Mouse (Mus musculus) heart, postnatal 36 days (tissue): ENCODE measurements around the gene Irf2bp1. TPM values are rescaled to one million over a fixed set of nuclear protein-coding genes. Genes with fewer than 3 reads are reported as not detected.
A peak's percentile ranks its signal among the peaks of the same experiment; 100 is the strongest.

Experiments
- DNase-seq, 2 experiments: peaks; one replicate each; pipeline ENCODE4 v3.0.0; 2021 to 2022
- intact Hi-C: fragments of 180-260 bp; cut with DNase I; formaldehyde crosslinking; loops from one replicate; pipeline ENCODE4 v1.15.1; 2025
- total RNA-seq, 2 experiments: library from RNA; stranded (reverse); gene quantifications; 2 replicates each; pipeline ENCODE4 v1.2.3; 2021

Gene Irf2bp1
- total RNA-seq, 2 experiments from 2014 or later: 19.6 to 23.0 TPM

DNA sequence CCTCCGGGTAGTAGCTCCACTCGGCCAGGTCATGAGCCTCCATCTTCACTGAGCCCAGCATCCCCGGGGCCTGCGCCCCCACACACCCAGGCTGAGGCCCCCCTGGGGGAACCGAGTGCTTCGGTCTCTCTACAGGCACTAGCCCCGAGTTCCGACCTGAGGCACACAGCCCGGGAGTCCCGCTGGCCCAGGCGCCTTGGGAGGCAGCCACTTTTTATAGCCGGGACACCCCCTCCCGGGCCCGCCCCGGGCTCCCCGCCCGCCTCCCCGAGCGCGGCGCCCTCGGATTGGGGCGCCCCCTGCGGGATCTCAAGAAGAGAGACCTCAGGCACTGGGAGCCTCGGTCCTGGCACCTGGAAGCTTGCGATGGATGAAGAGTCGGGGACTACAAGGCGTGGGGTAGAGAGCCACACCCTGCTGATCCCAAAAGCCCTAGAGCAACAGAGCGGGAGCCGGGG is 19.5 kb downstream of the Irf2bp1 start, which contains the start of gene Foxa3:
Foxa3 (minus strand) TSS at position 182 of the 458 bp plus-strand sequence.
- DNase-seq: peak; percentile 44 to 52
- intact Hi-C loops: loop anchor here (2.0 kb wide), 1 partner anchor 17 kb away; no protein-coding TSS in a partner anchor

- peak; percentile 93 for DNase-seq
- intact Hi-C loops: loop anchor here (2.0 kb wide), 1 partner anchor 95 kb away; the partner anchor contains the start of genes Fbxo46 and Gm4969
Observed at GRCm38 (mm10) chr7:19024096-19024506, 20.3 kb downstream of the Irf2bp1 start, which contains the start of gene Sympk. Gene Sympk, plus strand, starts transcription at chr7:19024377.

- peak in 1 of 2 experiments; percentile 23 for DNase-seq
- intact Hi-C loops: loop anchor here (2.0 kb wide), 1 partner anchor 94 kb away; the partner anchor contains the start of genes Fbxo46 and Gm4969
Observed at GRCm38 (mm10) chr7:19024581-19025255, 20.9 kb downstream of the Irf2bp1 start.

- no peak for DNase-seq
- intact Hi-C loops: no loop called here
Observed at GRCm38 (mm10) chr7:19028067-19028466, 24.2 kb downstream of the Irf2bp1 start.

GRCm38 (mm10) chr7:19029084-19029653 is 25.3 kb downstream of the Irf2bp1 start:
- DNase-seq: peak; percentile 43 to 60
- intact Hi-C loops: no loop called here

- DNase-seq: no peak
- intact Hi-C loops: no loop called here
Observed at GRCm38 (mm10) chr7:19031641-19032040, 27.8 kb downstream of the Irf2bp1 start.

DNA sequence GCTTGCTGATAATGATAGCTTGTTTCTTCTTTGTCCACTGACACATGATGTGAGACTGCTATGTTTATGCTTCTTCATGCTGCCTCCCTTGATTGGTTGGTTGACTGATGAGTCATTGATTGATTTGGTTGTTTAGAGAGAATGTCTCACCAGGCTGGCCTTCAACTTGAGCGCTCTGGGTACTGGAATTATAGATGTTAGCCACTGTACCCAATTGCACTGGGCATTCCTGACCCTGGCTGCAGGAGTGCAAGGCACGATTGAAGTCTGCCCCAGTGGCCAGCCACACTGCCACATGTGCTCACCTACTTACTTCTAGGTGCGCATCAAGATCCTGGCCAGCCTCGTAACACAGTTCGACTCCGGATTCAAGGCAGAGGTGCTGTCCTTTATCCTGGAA is 40.8 kb downstream of the Irf2bp1 start:
- intact Hi-C loops: no loop called here
- DNase-seq: no peak

DNA sequence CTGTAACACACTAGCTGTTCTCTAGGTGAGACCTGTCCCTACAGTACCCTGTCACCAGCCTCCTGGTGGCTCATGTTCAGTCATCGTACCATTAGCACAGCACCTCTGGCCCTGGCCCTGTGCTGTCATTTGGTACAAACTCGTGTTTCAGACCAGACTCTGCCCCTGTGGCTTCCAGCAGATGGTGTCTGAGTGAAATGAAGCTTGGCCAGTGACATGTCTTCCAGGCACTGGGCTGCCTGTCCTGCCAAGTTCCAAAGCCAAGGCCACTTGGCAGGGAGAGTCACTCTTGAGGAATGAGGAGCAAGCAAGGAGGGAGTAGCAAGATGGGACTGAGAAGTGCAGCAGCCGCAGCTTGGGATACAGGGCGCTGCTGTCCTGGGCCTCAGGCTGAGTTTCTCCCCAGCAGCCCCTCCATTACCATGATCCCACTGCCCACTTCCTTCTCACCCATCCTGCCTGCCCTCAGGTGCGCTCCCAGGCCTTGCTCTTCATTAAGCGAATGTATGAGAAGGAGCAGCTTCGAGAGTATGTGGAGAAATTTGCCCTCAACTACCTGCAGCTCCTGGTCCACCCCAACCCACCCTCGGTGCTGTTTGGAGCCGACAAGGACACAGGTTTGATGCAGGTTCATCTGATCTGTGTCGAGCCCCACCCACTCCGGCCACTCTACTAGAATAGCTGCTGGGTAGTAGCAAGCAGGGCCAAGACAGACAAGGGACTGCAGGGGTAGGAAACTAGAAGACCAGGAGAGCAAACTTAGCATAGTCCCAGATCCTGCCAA is 42.6 kb downstream of the Irf2bp1 start:
- DNase-seq: peak in 1 of 2 experiments; percentile 27

DNA sequence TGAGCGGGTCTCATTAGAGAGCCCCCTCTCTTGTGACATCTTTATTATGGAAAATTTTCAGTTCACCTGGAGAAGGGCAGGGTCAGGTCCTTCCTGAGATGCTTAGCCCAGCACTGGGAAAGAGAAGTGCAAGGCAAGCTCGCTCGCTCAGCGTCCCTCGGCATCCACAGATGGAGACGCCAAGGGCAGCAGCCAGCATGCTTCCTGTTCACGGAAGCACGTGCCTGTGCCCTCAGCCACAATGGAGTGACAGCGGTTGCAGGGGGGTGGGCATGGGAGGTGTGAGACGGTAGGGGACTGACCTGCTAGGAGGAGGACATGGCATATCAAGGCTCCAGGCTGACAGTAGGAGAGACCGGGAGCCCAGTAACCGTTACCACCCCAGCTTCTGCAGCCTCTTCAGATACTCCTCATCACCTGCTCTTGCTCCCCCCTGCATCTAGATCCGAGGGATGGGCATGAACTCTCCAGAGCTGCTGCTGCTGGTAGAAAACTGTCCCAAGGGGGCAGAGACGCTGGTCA is 44.2 kb downstream of the Irf2bp1 start:
- intact Hi-C loops: no loop called here
- no peak for DNase-seq

More for the DNA sequence above, 42.6 kb downstream of the Irf2bp1 start:
- intact Hi-C loops: no loop called here

- intact Hi-C loops: no loop called here
Observed at GRCm38 (mm10) chr7:19049252-19049651, 45.4 kb downstream of the Irf2bp1 start.

GRCm38 (mm10) chr7:19050172-19050571 is 46.3 kb downstream of the Irf2bp1 start:
- no peak for DNase-seq
- intact Hi-C loops: no loop called here

More at GRCm38 (mm10) chr7:19049252-19049651, 45.4 kb downstream of the Irf2bp1 start:
- no peak for DNase-seq

- intact Hi-C loops: no loop called here
- DNase-seq: no peak
Observed at GRCm38 (mm10) chr7:19051161-19051560, 47.3 kb downstream of the Irf2bp1 start.

GRCm38 (mm10) chr7:19052345-19053135 is 48.7 kb downstream of the Irf2bp1 start:
- intact Hi-C loops: no loop called here
- DNase-seq: no peak

- DNase-seq: no peak
- intact Hi-C loops: no loop called here
Observed at GRCm38 (mm10) chr7:19053136-19053532, 49.3 kb downstream of the Irf2bp1 start.

DNA sequence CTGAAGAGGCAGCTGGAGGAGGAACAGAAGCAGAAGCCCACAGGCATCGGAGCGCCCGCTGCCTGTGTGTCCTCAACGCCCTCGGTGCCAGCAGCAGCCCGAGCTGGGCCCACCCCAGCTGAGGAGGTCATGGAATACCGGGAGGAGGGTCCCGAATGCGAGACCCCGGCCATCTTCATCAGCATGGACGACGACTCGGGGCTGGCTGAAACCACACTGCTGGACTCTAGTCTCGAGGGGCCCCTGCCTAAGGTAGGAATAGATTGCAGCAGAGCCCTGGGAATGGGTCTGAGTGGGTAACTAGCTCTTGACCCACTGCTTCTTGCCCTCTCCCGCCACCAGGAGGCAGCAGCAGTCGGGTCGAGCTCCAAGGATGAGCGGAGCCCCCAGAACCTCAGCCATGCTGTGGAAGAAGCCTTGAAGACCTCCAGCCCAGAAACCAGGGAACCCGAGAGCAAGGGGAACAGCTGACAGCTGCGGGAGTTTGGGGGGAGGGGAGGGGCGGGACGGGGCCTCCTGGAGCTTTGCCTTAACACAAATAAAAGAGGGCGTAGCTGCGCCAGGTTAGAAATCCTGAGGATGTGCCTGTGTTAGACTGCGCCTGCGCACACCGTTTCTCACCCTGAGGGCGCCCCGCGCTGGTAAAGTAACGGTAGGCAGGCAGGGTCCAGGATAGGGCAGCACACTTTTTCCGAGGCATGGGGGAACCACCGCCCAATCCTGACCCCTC is 50.4 kb downstream of the Irf2bp1 start, which contains the start of gene Rsph6a:
Rsph6a (plus strand) TSS at position 644 of the 730 bp plus-strand sequence.
- DNase-seq: no peak
- intact Hi-C loops: no loop called here

DNA sequence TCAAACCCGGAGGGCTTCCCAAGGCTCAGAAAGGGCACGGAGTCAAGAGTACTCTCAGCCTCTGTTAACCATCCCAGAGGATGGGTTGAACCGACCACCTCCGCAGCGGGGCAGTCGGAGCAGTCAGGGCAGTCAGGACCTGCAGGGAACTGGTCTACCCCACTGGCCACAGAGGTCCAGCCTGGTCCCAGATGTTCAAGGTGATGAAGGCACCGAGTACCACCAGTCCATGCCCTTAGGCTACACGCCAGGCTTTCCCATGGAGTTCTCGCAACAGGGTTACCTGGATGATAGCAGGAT is 50.9 kb downstream of the Irf2bp1 start:
- DNase-seq: no peak
- intact Hi-C loops: no loop called here

DNA sequence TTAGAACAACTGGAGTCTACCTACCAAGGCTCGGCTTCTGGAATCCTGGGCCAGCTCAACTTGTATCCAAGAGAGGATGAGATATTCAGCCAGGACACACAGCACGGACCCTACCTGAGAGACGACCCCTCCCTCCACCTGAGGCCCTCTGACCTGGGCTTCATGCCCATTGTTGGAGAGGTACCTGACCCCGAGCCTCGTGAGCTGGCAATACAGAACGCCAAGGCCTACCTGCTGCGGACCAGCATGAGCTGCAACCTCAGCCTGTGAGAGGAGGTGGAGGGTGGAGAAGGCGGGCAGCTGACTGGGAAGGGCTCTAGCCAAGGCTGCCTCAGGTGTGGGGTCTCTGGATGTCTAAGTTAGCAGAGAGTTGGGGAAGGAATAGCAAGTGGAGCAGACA is 51.3 kb downstream of the Irf2bp1 start:
- intact Hi-C loops: no loop called here

More for the DNA sequence above, 51.3 kb downstream of the Irf2bp1 start:
- no peak for DNase-seq
